Mouse (Mus musculus): ENCODE measurements around the gene Ppp1r14a. TPM values are rescaled to one million over a fixed set of nuclear protein-coding genes. Genes with fewer than 3 reads are reported as not detected.
A peak's percentile ranks its signal among the peaks of the same experiment; 100 is the strongest.

Gene Ppp1r14a
- polyA plus RNA-seq, 2 experiments, result 9.6 to 13.8 TPM

- no peak for DNase-seq (ENCODE audit: low spot score)
- H3K36me3 ChIP-seq (ENCODE audit: control insufficient read depth, insufficient read depth, low read length), result no peaks in the 10 kb centered on the region
- peaks cover 9% of the 10 kb centered on the region; the same call in 1 of the 2 replicates for H3K4me1 ChIP-seq (ENCODE audit: control insufficient read depth, insufficient read depth, low read length)
- no peak overlapping the region for H3K9ac ChIP-seq (ENCODE audit: low read depth, low read length, severe bottlenecking)
- 78% methylated on average over 4 of the region's 4 CpGs for WGBS
- no peak overlapping the region for H3K4me2 ChIP-seq (replicated peaks; ENCODE audit: low read depth, low read length, severe bottlenecking)
- ATAC-seq (ENCODE audit: low FRiP score, low read depth), result no peak
- H3K27ac ChIP-seq (replicated peaks; ENCODE audit: low read depth, low read length), result no peak overlapping the region
- H3K4me3 ChIP-seq (replicated peaks; ENCODE audit: low read length), result no peak overlapping the region
- no peaks in the 10 kb centered on the region for H3K27me3 ChIP-seq (ENCODE audit: control insufficient read depth, insufficient read depth, low read length)
- H3K9me3 ChIP-seq (ENCODE audit: control insufficient read depth, low read length), result no peaks in the 10 kb centered on the region
- no peak for TF ChIP-seq POLR2A (IDR thresholded peaks at IDR 0.05; ENCODE audit: borderline replicate concordance, extremely low read depth, insufficient read depth, insufficient read length)
Observed at GRCm38 (mm10) chr7:29283876-29284275, 5.2 kb upstream of the Ppp1r14a start.

DNA sequence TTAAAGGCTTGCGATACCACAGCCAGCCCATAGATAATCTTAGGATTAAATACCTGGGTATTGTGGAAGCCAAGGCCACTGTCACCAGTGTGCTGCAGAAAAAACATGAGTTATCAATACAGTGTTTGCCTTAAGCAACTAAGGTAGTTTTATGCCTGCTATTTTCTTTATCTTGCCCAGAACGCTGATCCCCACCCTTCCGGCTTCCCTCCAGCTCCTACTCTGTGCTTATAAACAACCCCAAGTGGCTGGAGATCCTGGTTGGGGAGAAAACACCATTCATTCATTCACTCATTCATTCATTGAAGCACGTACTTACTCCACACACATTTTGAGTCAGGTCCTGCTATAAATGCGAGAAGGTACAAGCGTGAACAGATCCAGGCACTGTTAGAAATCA lies 4.6 kb upstream of the Ppp1r14a start:
- Histone ChIP-seq H3K4me1 (ENCODE audit: control insufficient read depth, insufficient read depth, low read length) (peaks cover 13% of the 10 kb centered on the region), H3K4me3 (replicated peaks; ENCODE audit: low read length) (no peak overlapping the region), H3K27me3 (ENCODE audit: control insufficient read depth, insufficient read depth, low read length) (no peaks in the 10 kb centered on the region), H3K9ac (ENCODE audit: low read depth, low read length, severe bottlenecking) (no peak overlapping the region), H3K27ac (replicated peaks; ENCODE audit: low read depth, low read length) (no peak overlapping the region), H3K4me2 (replicated peaks; ENCODE audit: low read depth, low read length, severe bottlenecking) (no peak overlapping the region), H3K9me3 (ENCODE audit: control insufficient read depth, low read length) (no peaks in the 10 kb centered on the region), H3K36me3 (ENCODE audit: control insufficient read depth, insufficient read depth, low read length) (no peaks in the 10 kb centered on the region)
- TF ChIP-seq POLR2A (IDR thresholded peaks at IDR 0.05; ENCODE audit: borderline replicate concordance, extremely low read depth, insufficient read depth, insufficient read length), result no peak
- ATAC-seq (ENCODE audit: low FRiP score, low read depth) (no peak), DNase-seq (ENCODE audit: low spot score) (no peak)
- 90% methylated on average over 6 of the region's 6 CpGs for WGBS

GRCm38 (mm10) chr7:29287481-29287880 lies 1.6 kb upstream of the Ppp1r14a start:
- Histone ChIP-seq H3K27ac (replicated peaks; ENCODE audit: low read depth, low read length) (no peak overlapping the region), H3K9ac (ENCODE audit: low read depth, low read length, severe bottlenecking) (no peak overlapping the region), H3K4me3 (replicated peaks; ENCODE audit: low read length) (no peak overlapping the region), H3K9me3 (ENCODE audit: control insufficient read depth, low read length) (no peaks in the 10 kb centered on the region), H3K4me2 (replicated peaks; ENCODE audit: low read depth, low read length, severe bottlenecking) (no peak overlapping the region), H3K4me1 (ENCODE audit: control insufficient read depth, insufficient read depth, low read length) (peaks cover 22% of the 10 kb centered on the region), H3K36me3 (ENCODE audit: control insufficient read depth, insufficient read depth, low read length) (no peaks in the 10 kb centered on the region), H3K27me3 (ENCODE audit: control insufficient read depth, insufficient read depth, low read length) (no peaks in the 10 kb centered on the region)
- DNase-seq (ENCODE audit: low spot score) (no peak), ATAC-seq (ENCODE audit: low FRiP score, low read depth) (no peak)
- 90% methylated on average over 7 of the region's 7 CpGs for WGBS
- TF ChIP-seq POLR2A (IDR thresholded peaks at IDR 0.05; ENCODE audit: borderline replicate concordance, extremely low read depth, insufficient read depth, insufficient read length), result no peak

DNA sequence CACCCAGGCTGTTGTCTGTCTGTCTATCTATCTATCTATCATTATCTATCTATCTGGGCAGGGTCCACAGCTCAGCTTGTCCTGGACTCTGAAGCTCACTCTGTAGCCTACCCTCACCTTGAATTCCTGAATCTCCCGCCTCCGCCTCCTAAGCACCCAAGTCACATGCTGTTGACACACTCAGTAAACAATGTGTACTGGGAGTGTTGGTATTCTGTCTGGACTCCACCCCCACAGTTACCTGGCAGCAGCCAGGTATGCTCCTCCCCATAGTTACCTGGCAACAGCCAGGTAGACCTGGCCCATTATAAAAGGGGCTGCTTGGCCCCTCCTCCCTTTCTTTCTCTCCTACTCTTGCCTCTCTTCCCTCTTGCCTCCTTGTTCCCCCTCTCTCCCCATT lies 1.0 kb upstream of the Ppp1r14a start:
- WGBS, result 97% methylated on average over 2 of the region's 2 CpGs
- no peaks in the 10 kb centered on the region for H3K27me3 ChIP-seq (ENCODE audit: control insufficient read depth, insufficient read depth, low read length)
- H3K4me2 ChIP-seq (replicated peaks; ENCODE audit: low read depth, low read length, severe bottlenecking), result no peak overlapping the region
- H3K9ac ChIP-seq (ENCODE audit: low read depth, low read length, severe bottlenecking), result no peak overlapping the region
- peaks cover 28% of the 10 kb centered on the region for H3K4me1 ChIP-seq (ENCODE audit: control insufficient read depth, insufficient read depth, low read length)
- H3K9me3 ChIP-seq (ENCODE audit: control insufficient read depth, low read length), result no peaks in the 10 kb centered on the region
- no peaks in the 10 kb centered on the region for H3K36me3 ChIP-seq (ENCODE audit: control insufficient read depth, insufficient read depth, low read length)
- no peak for TF ChIP-seq POLR2A (IDR thresholded peaks at IDR 0.05; ENCODE audit: borderline replicate concordance, extremely low read depth, insufficient read depth, insufficient read length)
- DNase-seq (ENCODE audit: low spot score), result no peak
- no peak for ATAC-seq (ENCODE audit: low FRiP score, low read depth)
- H3K4me3 ChIP-seq (replicated peaks; ENCODE audit: low read length), result no peak overlapping the region
- H3K27ac ChIP-seq (replicated peaks; ENCODE audit: low read depth, low read length), result no peak overlapping the region

GRCm38 (mm10) chr7:29289856-29290255 lies 748 bp downstream of the Ppp1r14a start:
- no peak for TF ChIP-seq POLR2A (IDR thresholded peaks at IDR 0.05; ENCODE audit: borderline replicate concordance, extremely low read depth, insufficient read depth, insufficient read length)
- 73% methylated on average over 6 of the region's 6 CpGs for WGBS
- peak overlapping the region; percentile 57; the same call in 1 of the 2 replicates for H3K9ac ChIP-seq (ENCODE audit: low read depth, low read length, severe bottlenecking)
- peak overlapping the region; percentile 90 for H3K4me2 ChIP-seq (replicated peaks; ENCODE audit: low read depth, low read length, severe bottlenecking)
- peak overlapping the region; percentile 58; the same call in 1 of the 2 replicates for H3K4me3 ChIP-seq (replicated peaks; ENCODE audit: low read length)
- H3K27me3 ChIP-seq (ENCODE audit: control insufficient read depth, insufficient read depth, low read length), result no peaks in the 10 kb centered on the region
- H3K36me3 ChIP-seq (ENCODE audit: control insufficient read depth, insufficient read depth, low read length), result no peaks in the 10 kb centered on the region
- peaks cover 33% of the 10 kb centered on the region for H3K4me1 ChIP-seq (ENCODE audit: control insufficient read depth, insufficient read depth, low read length)
- no peak overlapping the region for H3K27ac ChIP-seq (replicated peaks; ENCODE audit: low read depth, low read length)
- DNase-seq (ENCODE audit: low spot score) (no peak), ATAC-seq (ENCODE audit: low FRiP score, low read depth) (no peak)
- no peaks in the 10 kb centered on the region for H3K9me3 ChIP-seq (ENCODE audit: control insufficient read depth, low read length)
